ENCODE assay signal across 23 mouse cellular contexts in genomic region chr5:123193436-123193835, GRCm38 (mm10). TPM values are rescaled to one million over a fixed set of nuclear protein-coding genes. Genes with fewer than 3 reads are reported as not detected.
A peak's percentile ranks its signal among the peaks of the same experiment; 100 is the strongest.
DNase-seq lines count a peak whose midpoint lies in the region; ATAC-seq and TF ChIP-seq lines count a peak whose summit lies in the region.
"Had no signal": no experiment of that assay in that cellular context is flagged by ENCODE, and none has a peak within 500 bp of the region (broad histone marks: within the 10 kb centered on the region; RNA-seq: fewer than 3 reads in every experiment).

No protein-coding gene starts in this region.

- H3K4me3 ChIP-seq in intestine, embryonic 15.5 days (replicated peaks), result no peak overlapping the region
- no peak overlapping the region for H3K4me3 ChIP-seq in intestine, postnatal 0 days (ENCODE audit: low read depth, low read length)
- H3K4me3 ChIP-seq: embryonic facial prominence, embryonic 15.5 days; forebrain, embryonic 15.5 days; layer of hippocampus, adult 2 months; midbrain, embryonic 13.5 days; myocyte had no signal

- WGBS in intestine, embryonic 15.5 days, result 77% methylated on average over 5 of the region's 5 CpGs
- 44% methylated on average over 5 of the region's 5 CpGs for WGBS in intestine, postnatal 0 days

- no peak overlapping the region for H3K4me2 ChIP-seq in intestine, embryonic 15.5 days (replicated peaks)
- no peak overlapping the region for H3K4me2 ChIP-seq in intestine, postnatal 0 days (replicated peaks; ENCODE audit: low read depth)
- H3K4me2 ChIP-seq: embryonic facial prominence, embryonic 15.5 days; forebrain, embryonic 15.5 days; midbrain, embryonic 13.5 days had no signal

- no peak for TF ChIP-seq CTCF in intestine, postnatal 0 days (IDR thresholded peaks at IDR 0.05; ENCODE audit: low read depth)

- no peaks in the 10 kb centered on the region for H3K36me3 ChIP-seq in intestine, embryonic 15.5 days
- no peaks in the 10 kb centered on the region for H3K36me3 ChIP-seq in intestine, postnatal 0 days (ENCODE audit: control insufficient read depth, insufficient read depth)
- H3K36me3 ChIP-seq: embryonic facial prominence, embryonic 15.5 days; forebrain, embryonic 15.5 days; midbrain, embryonic 13.5 days had no signal

- ATAC-seq in intestine, embryonic 15.5 days, result peak; percentile 59; the same call in 1 of the 2 replicates
- no peak for ATAC-seq in intestine, postnatal 0 days
- ATAC-seq in megakaryocyte progenitor cell, adult 5-6 weeks (replicated peaks; ENCODE audit: poor library complexity), result peak; percentile 92
- ATAC-seq: forebrain, embryonic 15.5 days; hindbrain, postnatal 0 days; midbrain, embryonic 13.5 days had no signal

- no peaks in the 10 kb centered on the region for H3K27me3 ChIP-seq in intestine, embryonic 15.5 days (replicated peaks)
- no peaks in the 10 kb centered on the region for H3K27me3 ChIP-seq in intestine, postnatal 0 days (replicated peaks; ENCODE audit: control insufficient read depth, insufficient read depth, low read length)
- H3K27me3 ChIP-seq: embryonic facial prominence, embryonic 15.5 days; forebrain, embryonic 15.5 days; midbrain, embryonic 13.5 days had no signal

- no peak overlapping the region for H3K9ac ChIP-seq in intestine, embryonic 15.5 days
- no peak overlapping the region for H3K9ac ChIP-seq in intestine, postnatal 0 days (ENCODE audit: low read depth, low read length)
- H3K9ac ChIP-seq: embryonic facial prominence, embryonic 15.5 days; forebrain, embryonic 15.5 days; midbrain, embryonic 13.5 days had no signal

- no peak overlapping the region for H3K27ac ChIP-seq in intestine, embryonic 15.5 days
- H3K27ac ChIP-seq in intestine, postnatal 0 days (ENCODE audit: low read depth, low read length), result no peak overlapping the region
- H3K27ac ChIP-seq: embryonic facial prominence, embryonic 15.5 days; forebrain, embryonic 15.5 days; hindbrain, postnatal 0 days; layer of hippocampus, adult 2 months; midbrain, embryonic 13.5 days had no signal

- no peaks in the 10 kb centered on the region for H3K4me1 ChIP-seq in intestine, embryonic 15.5 days (replicated peaks)
- H3K4me1 ChIP-seq in intestine, postnatal 0 days (replicated peaks; ENCODE audit: control insufficient read depth, insufficient read depth, low read length), result no peaks in the 10 kb centered on the region
- H3K4me1 ChIP-seq: embryonic facial prominence, embryonic 15.5 days; forebrain, embryonic 15.5 days had no signal

- no peaks in the 10 kb centered on the region for H3K9me3 ChIP-seq in intestine, embryonic 15.5 days
- no peaks in the 10 kb centered on the region for H3K9me3 ChIP-seq in intestine, postnatal 0 days (ENCODE audit: control insufficient read depth)
- H3K9me3 ChIP-seq: embryonic facial prominence, embryonic 15.5 days; forebrain, embryonic 15.5 days; midbrain, embryonic 13.5 days had no signal

- peak; percentile 86 for DNase-seq in liver
- DNase-seq in left cerebral cortex, adult 11 months (ENCODE audit: low spot score), result no peak
- DNase-seq in urinary bladder, adult 18-20 months (ENCODE audit: low spot score in 2 of 2), result no peak
- no peak for DNase-seq in testis, postnatal 14 days (ENCODE audit: low spot score)
- no peak for DNase-seq in kidney, postnatal 10 days
- DNase-seq: cerebellum, adult 2 months; heart, postnatal 14 days; kidney, adult 9 months; lung, postnatal 36 days; right cerebral cortex, adult 18-20 months had no signal

RNA-seq across cellular contexts. Expression of gene Hpd, which starts 10.9 kb away (rescaled TPM):
- 4.7 and 6.8 TPM in 2 replicates for polyA plus RNA-seq in intestine, embryonic 15.5 days (2015; fragmentation: Nextera tagmentation; extraction: Ambion mirVana)
- polyA plus RNA-seq in intestine, postnatal 0 days (2015; fragmentation: Nextera tagmentation; extraction: Ambion mirVana), result 3.9 and 4.7 TPM in 2 replicates
- not detected in 2 replicates for total RNA-seq in megakaryocyte progenitor cell, adult 5-6 weeks (2015)
- not detected in 2 replicates for total RNA-seq in megakaryocyte progenitor cell, adult 5-6 weeks (2017)
- total RNA-seq: heart, adult 8-10 months; hindbrain, postnatal 0 days; layer of hippocampus, adult 2 months; left cerebral cortex, adult 8-10 months had no signal
- polyA plus RNA-seq: cerebellum, adult 2 months; cortical plate, adult 2 months; embryonic facial prominence, embryonic 15.5 days; forebrain, embryonic 15.5 days; hindbrain, postnatal 0 days; limb, embryonic 14.5 days; midbrain, embryonic 13.5 days; myocyte had no signal

RNA-seq across cellular contexts. Expression of gene Psmd9, which starts 24.2 kb away (rescaled TPM):
- 68.5 and 69.1 TPM in 2 replicates for polyA plus RNA-seq in intestine, embryonic 15.5 days (2015; fragmentation: Nextera tagmentation; extraction: Ambion mirVana)
- polyA plus RNA-seq in intestine, postnatal 0 days (2015; fragmentation: Nextera tagmentation; extraction: Ambion mirVana), result 50.9 and 57.5 TPM in 2 replicates
- 22.3 and 23.9 TPM in 2 replicates for total RNA-seq in megakaryocyte progenitor cell, adult 5-6 weeks (2015)
- total RNA-seq in megakaryocyte progenitor cell, adult 5-6 weeks (2017), result 15.2 and 19.4 TPM in 2 replicates

RNA-seq across cellular contexts. Expression of gene Setd1b, which starts 51.4 kb away (rescaled TPM):
- polyA plus RNA-seq in intestine, embryonic 15.5 days (2015; fragmentation: Nextera tagmentation; extraction: Ambion mirVana), result 7.6 and 8.4 TPM in 2 replicates
- polyA plus RNA-seq in intestine, postnatal 0 days (2015; fragmentation: Nextera tagmentation; extraction: Ambion mirVana), result 5.4 and 6.7 TPM in 2 replicates
- total RNA-seq in megakaryocyte progenitor cell, adult 5-6 weeks (2015), result 27.5 and 28.3 TPM in 2 replicates
- 1.9 and 3.1 TPM in 2 replicates for total RNA-seq in megakaryocyte progenitor cell, adult 5-6 weeks (2017)

RNA-seq across cellular contexts. Expression of gene Wdr66, which starts 58.5 kb away (rescaled TPM):
- 0.74 and 0.79 TPM in 2 replicates for polyA plus RNA-seq in intestine, embryonic 15.5 days (2015; fragmentation: Nextera tagmentation; extraction: Ambion mirVana)
- polyA plus RNA-seq in intestine, postnatal 0 days (2015; fragmentation: Nextera tagmentation; extraction: Ambion mirVana), result 0.42 and 0.51 TPM in 2 replicates
- total RNA-seq in megakaryocyte progenitor cell, adult 5-6 weeks (2015), result 0.07 TPM in 1 of 2 replicates, not detected in the other
- not detected in 2 replicates for total RNA-seq in megakaryocyte progenitor cell, adult 5-6 weeks (2017)
